Mouse (Mus musculus) A20 (cell line): ENCODE results near the gene Slc19a3.
"Not testable (repeated sequence)": the region's sequence is repeated elsewhere in the genome, so short reads cannot be mapped to it uniquely, and the experiment has no call there.

ENCODE experiments used
- DNase-seq: peaks from one replicate; pipeline ENCODE4 v3.0.0-alpha.2; 2011; ENCODE audit warnings: low read depth, low spot score

The Slc19a3 gene

GRCm38 (mm10) chr1:83007471-83007870, 30.8 kb downstream of the Slc19a3 start:
- DNase-seq, result no peak

GRCm38 (mm10) chr1:83006218-83007179, 31.7 kb downstream of the Slc19a3 start:
- peak; percentile 12 for DNase-seq

- not testable (repeated sequence) for DNase-seq
These were observed 37.9 kb downstream of the Slc19a3 start, which contains the start of gene Gm47959 for GRCm38 (mm10) chr1:83000306-83000705. Gm47959 (plus strand) TSS chr1:83000548.

- no peak for DNase-seq
These were observed 44.3 kb downstream of the Slc19a3 start for GRCm38 (mm10) chr1:82993947-82994346.

GRCm38 (mm10) chr1:82992093-82992492, 46.2 kb downstream of the Slc19a3 start:
- no peak for DNase-seq

GRCm38 (mm10) chr1:82991596-82991995, 46.7 kb downstream of the Slc19a3 start:
- no peak for DNase-seq

GRCm38 (mm10) chr1:82991062-82991461, 47.2 kb downstream of the Slc19a3 start:
- DNase-seq, result no peak

- DNase-seq, result peak; percentile 70
These were observed 50.6 kb downstream of the Slc19a3 start for GRCm38 (mm10) chr1:82987530-82988198.

- DNase-seq, result no peak
These were observed 51.5 kb downstream of the Slc19a3 start for GRCm38 (mm10) chr1:82986738-82987137.

- no peak for DNase-seq
These were observed 60.4 kb downstream of the Slc19a3 start for GRCm38 (mm10) chr1:82977840-82978239.

- no peak for DNase-seq
These were observed 62.5 kb downstream of the Slc19a3 start for GRCm38 (mm10) chr1:82975750-82976149.

- no peak for DNase-seq
These were observed 63.9 kb downstream of the Slc19a3 start for GRCm38 (mm10) chr1:82974342-82974741.

GRCm38 (mm10) chr1:82973901-82974300, 64.3 kb downstream of the Slc19a3 start:
- DNase-seq, result no peak

- DNase-seq, result peak; percentile 13
These were observed 65.0 kb downstream of the Slc19a3 start for GRCm38 (mm10) chr1:82973244-82973643.

GRCm38 (mm10) chr1:82972046-82972445, 66.2 kb downstream of the Slc19a3 start:
- no peak for DNase-seq

- DNase-seq, result no peak
These were observed 71.8 kb downstream of the Slc19a3 start for GRCm38 (mm10) chr1:82966413-82966812.
